Mouse (Mus musculus) hindbrain, embryonic 13.5 days (tissue): ENCODE results near the gene Cyp46a1. TPM values are rescaled to one million over a fixed set of nuclear protein-coding genes. Genes with fewer than 3 reads are reported as not detected.
A peak's percentile ranks its signal among the peaks of the same experiment; 100 is the strongest.

Experiments
- ATAC-seq: fragments of 200-750 bp; cut with Nextera tagmentation; 2 replicates; pipeline ENCODE4 v1.8.0; 2017; ENCODE audit warnings: moderate TSS enrichment; ENCODE audit not compliant: low FRiP score
- H3K27ac ChIP-seq: fragments of 300-500 bp; sonication (generic); 2 replicates; pipeline ENCODE4 v1.5.1; 2015; ENCODE audit warnings: inconsistent platforms, mild to moderate bottlenecking, moderate library complexity
- H3K27me3 ChIP-seq: fragments of 300-500 bp; sonication (generic); 2 replicates; pipeline ENCODE4 v1.6.1; 2015; ENCODE audit warnings: mild to moderate bottlenecking, inconsistent platforms
- H3K36me3 ChIP-seq: fragments of 300-500 bp; sonication (generic); 2 replicates; pipeline ENCODE4 v1.6.1; 2015; ENCODE audit warnings: mild to moderate bottlenecking, inconsistent platforms
- H3K4me1 ChIP-seq: fragments of 300-500 bp; sonication (generic); replicated peaks from 2 replicates; pipeline ENCODE4 v1.6.1; 2015; ENCODE audit warnings: inconsistent platforms
- H3K4me2 ChIP-seq: fragments of 300-500 bp; sonication (generic); 2 replicates; pipeline ENCODE4 v1.6.1; 2015; ENCODE audit warnings: inconsistent platforms, mild to moderate bottlenecking, moderate library complexity
- H3K4me3 ChIP-seq: fragments of 300-500 bp; sonication (generic); 2 replicates; pipeline ENCODE4 v1.5.1; 2015; ENCODE audit warnings: mild to moderate bottlenecking, inconsistent platforms
- H3K9ac ChIP-seq: fragments of 300-500 bp; sonication (generic); 2 replicates; pipeline ENCODE4 v1.6.1; 2015; ENCODE audit warnings: mild to moderate bottlenecking, inconsistent platforms
- H3K9me3 ChIP-seq: fragments of 300-500 bp; sonication (generic); 2 replicates; pipeline ENCODE4 v1.6.1; 2016; ENCODE audit warnings: inconsistent platforms
- WGBS: fragments of 180-500 bp; shearing (Covaris S2); methylation state at CpG from one replicate; pipeline ENCODE4 v1.1.7; 2015; 5-methylcytosine and 5-hydroxymethylcytosine counted together
- polyA plus RNA-seq: library from polyadenylated mRNA; unstranded; fragments of >200 nt; fragmentation: Nextera tagmentation; extraction: Ambion mirVana; gene quantifications from 2 replicates; pipeline ENCODE4 v1.2.1, GENCODE M21; 2015

The Cyp46a1 gene
- polyA plus RNA-seq, 1 experiment from 2014 or later, result 17.5 TPM

DNA sequence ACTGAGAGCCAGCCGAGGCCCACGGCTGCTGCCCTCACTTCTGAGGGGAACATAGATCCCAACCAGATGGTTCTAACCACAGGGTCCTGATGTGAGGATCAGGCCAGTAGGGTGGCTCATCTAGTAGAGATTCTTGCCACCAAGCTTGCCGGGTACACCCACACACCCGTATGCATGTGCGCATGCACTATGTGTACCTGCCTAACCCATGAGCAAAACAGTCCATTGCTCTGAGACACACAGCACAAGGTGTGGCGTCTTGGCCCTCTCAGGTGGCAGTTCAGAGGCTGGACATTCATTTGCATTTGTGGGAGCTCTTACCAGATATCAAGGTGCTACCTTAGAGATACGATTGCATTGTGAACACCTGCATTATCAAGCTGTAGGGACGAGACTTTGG, 14.0 kb downstream of the Cyp46a1 start:
- Histone ChIP-seq H3K27me3 (peaks cover 26% of the 10 kb centered on the region), H3K9ac (no peak overlapping the region), H3K4me1 (peaks cover 9% of the 10 kb centered on the region), H3K9me3 (no peaks in the 10 kb centered on the region), H3K4me2 (no peak overlapping the region), H3K4me3 (no peak overlapping the region), H3K27ac (no peak overlapping the region), H3K36me3 (no peaks in the 10 kb centered on the region)
- WGBS, result 84% methylated on average over 8 of the region's 8 CpGs
- ATAC-seq, result no peak

DNA sequence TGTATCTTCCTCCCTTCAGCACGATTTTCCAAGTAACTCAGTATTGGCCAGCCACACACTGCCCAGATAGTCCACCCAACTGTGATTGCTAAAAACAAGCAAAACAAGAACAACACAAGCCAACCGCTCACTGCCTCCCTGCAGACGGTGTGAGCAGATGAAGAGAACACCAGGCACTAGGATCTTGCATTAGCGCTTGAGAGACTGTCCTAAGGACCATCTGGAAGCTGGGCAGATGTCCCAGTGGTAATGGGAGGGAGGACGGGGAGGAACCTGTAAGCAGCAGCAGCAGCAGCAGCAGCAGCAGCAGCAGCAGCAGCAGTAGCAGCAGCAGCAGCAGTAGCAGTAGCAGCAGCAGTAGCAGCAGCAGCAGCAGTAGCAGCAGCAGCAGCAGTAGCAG, 14.8 kb downstream of the Cyp46a1 start:
- Histone ChIP-seq H3K4me2 (no peak overlapping the region), H3K9ac (no peak overlapping the region), H3K27me3 (peaks cover 35% of the 10 kb centered on the region), H3K9me3 (no peaks in the 10 kb centered on the region), H3K4me1 (peaks cover 9% of the 10 kb centered on the region), H3K27ac (no peak overlapping the region), H3K4me3 (no peak overlapping the region), H3K36me3 (no peaks in the 10 kb centered on the region)
- 69% methylated on average over 5 of the region's 5 CpGs for WGBS
- ATAC-seq, result no peak

DNA sequence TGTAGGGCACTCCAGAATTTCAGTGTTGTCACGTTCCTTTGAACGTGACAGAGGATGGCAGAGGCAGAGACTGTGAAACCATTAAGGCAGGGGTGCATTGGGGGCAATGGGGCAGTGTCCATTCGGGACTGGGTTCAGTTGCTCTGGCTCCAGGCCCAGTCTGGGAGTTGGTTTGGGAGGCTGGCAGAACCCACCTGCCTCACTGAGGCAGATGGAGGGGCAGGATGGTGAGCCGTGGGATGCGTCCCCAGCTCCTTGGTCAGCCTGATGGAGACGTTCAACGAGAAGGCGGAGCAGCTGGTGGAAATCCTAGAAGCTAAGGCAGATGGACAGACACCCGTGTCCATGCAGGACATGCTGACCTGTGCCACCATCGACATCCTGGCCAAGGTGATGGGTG, 16.8 kb downstream of the Cyp46a1 start:
- no peaks in the 10 kb centered on the region for H3K9me3 ChIP-seq
- H3K27ac ChIP-seq, result no peak overlapping the region
- no peak overlapping the region for H3K4me3 ChIP-seq
- H3K36me3 ChIP-seq, result no peaks in the 10 kb centered on the region
- no peak overlapping the region for H3K4me2 ChIP-seq
- no peak overlapping the region for H3K9ac ChIP-seq
- ATAC-seq, result no peak
- WGBS, result 87% methylated on average over 10 of the region's 10 CpGs
- H3K4me1 ChIP-seq, result peaks cover 9% of the 10 kb centered on the region
- H3K27me3 ChIP-seq, result peaks cover 40% of the 10 kb centered on the region

DNA sequence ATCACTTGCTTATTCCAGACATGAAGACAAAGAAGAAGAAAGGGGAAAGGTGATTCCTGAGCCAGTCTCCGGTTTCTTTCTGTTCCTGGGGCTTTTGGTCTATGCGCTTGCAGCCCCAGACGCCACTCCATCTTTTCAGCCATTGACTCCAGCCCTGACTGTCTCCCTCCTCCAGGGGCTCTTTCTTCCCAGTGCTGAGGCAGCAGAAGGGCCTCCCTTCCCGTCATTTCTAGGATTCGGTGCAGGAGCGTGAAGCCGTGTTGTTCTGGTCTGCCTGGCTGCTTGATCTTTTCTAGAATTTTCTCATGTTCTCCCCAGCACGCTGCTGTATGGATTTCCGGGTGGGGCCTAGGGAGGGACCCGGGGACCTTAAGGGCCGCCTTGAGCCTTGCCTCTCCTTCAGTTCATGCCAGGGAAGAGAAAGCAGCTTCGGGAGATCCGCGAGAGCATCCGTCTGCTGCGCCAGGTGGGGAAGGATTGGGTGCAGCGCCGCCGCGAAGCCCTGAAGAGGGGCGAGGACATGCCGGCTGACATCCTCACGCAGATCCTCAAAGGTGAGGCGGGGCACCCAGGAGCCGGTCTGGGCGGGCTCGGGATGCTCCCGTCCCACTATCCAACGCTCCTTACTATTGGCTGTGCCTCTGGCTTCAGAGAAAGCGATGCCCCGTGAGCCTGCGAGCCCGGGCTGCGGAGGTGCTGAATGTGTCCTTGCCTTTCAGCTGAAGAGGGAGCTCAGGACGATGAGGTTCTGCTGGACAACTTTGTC, 18.4 kb downstream of the Cyp46a1 start:
- no peak for ATAC-seq
- no peaks in the 10 kb centered on the region for H3K9me3 ChIP-seq
- peaks cover 40% of the 10 kb centered on the region for H3K27me3 ChIP-seq
- 10% methylated on average over 35 of the region's 35 CpGs for WGBS
- peak overlapping the region; percentile 51 for H3K4me2 ChIP-seq
- peak overlapping the region; percentile 18; the same call in 1 of the 2 replicates for H3K27ac ChIP-seq
- peak overlapping the region; percentile 24 for H3K4me3 ChIP-seq
- no peaks in the 10 kb centered on the region for H3K36me3 ChIP-seq
- peaks cover 9% of the 10 kb centered on the region for H3K4me1 ChIP-seq
- H3K9ac ChIP-seq, result peak overlapping the region; percentile 67

DNA sequence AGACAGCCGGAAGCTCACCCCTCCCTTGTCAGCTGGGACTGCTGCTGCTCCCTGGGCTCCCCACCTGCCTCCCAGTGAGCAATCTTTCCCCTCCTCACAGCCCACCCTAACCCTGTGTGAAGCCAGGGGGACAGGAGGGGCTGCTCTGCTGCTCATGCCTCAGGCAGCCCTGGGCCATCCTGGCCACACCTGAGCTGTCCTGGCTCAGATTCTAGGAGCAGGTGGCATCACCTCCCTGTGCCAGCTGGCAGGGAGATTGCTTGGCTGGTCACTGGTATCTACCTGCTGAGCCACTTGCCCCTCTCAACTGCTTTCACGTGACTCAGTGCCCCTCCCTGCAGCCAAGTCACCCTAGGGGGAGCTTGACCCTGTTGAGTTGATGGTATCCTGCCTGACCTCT, 20.1 kb downstream of the Cyp46a1 start:
- peaks cover 9% of the 10 kb centered on the region for H3K4me1 ChIP-seq
- whole genome bisulfite sequencing, result 79% methylated on average over 2 of the region's 2 CpGs
- ATAC-seq, result no peak
- H3K9ac ChIP-seq, result no peak overlapping the region
- no peaks in the 10 kb centered on the region for H3K9me3 ChIP-seq
- no peak overlapping the region for H3K4me2 ChIP-seq
- H3K27ac ChIP-seq, result no peak overlapping the region
- no peaks in the 10 kb centered on the region for H3K36me3 ChIP-seq
- peaks cover 40% of the 10 kb centered on the region for H3K27me3 ChIP-seq
- H3K4me3 ChIP-seq, result no peak overlapping the region

DNA sequence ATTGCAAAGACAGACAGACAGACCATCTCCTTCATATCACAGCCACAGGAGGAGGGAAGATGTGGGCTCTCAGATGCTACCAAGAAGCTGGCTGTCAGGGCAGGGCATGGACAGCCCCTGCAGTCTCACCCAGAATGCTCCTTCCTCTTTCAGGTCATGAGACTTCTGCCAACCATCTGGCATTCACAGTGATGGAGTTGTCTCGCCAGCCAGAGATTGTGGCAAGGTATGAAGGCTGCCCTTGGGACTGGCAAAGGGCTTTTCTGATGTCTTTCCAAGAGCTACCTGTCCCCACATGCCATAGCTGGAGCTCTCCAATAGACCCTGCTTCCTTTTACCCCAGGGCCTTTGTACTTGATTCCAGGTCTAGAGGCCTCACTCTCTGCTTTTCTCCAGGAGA, 21.1 kb downstream of the Cyp46a1 start:
- Histone ChIP-seq H3K4me3 (no peak overlapping the region), H3K27me3 (peaks cover 37% of the 10 kb centered on the region), H3K4me2 (no peak overlapping the region), H3K27ac (no peak overlapping the region), H3K9me3 (no peaks in the 10 kb centered on the region), H3K36me3 (no peaks in the 10 kb centered on the region), H3K9ac (no peak overlapping the region), H3K4me1 (peaks cover 9% of the 10 kb centered on the region)
- no peak for ATAC-seq
- WGBS, result 95% methylated on average over 1 of the region's 1 CpGs

DNA sequence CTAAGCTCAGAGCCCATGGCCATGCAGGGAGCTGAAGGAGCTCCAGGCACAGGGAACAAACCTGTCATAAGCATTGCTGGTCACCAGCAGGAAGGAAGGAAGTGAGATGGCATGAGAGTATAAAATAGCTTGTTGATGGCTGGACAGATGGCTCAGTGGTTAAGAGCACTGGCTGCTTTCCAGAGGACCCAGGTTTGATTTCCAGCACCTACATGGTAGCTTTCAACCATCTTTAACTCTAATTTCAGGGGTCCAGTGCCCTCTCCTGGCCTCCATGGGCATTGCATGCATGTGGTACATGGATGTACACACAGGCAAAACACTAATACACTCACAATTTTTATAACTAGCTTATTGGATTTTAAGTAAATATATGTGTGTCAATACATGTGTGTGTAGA, 21.8 kb downstream of the Cyp46a1 start:
- H3K27ac ChIP-seq, result no peak overlapping the region
- no peak for ATAC-seq

DNA sequence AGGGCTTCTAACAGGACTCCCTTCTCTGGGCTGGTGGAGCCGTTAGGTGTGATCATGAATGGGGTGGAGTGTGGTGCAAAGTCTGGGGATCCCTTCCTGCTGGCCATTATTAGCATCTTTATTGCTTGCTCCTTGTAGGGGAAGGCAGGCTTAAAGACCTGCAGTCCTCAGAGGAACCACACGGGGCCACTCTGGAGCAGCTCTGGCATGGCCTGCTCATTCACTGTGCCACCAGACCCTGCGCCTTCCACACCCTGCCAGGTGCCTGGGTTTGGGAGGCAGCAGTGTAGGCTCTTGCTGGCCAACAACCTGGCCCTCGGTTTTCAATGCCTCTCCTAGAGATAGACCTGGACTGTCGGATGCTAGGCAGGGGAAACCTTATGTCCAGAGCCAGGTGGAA, 29.6 kb downstream of the Cyp46a1 start:
- H3K9ac ChIP-seq, result no peak overlapping the region
- peak; percentile 76 for ATAC-seq

More for the DNA sequence above, 21.8 kb downstream of the Cyp46a1 start:
- H3K36me3 ChIP-seq, result no peaks in the 10 kb centered on the region
- no peak overlapping the region for H3K9ac ChIP-seq
- no peak overlapping the region for H3K4me3 ChIP-seq
- no peaks in the 10 kb centered on the region for H3K9me3 ChIP-seq
- H3K4me1 ChIP-seq, result peaks cover 9% of the 10 kb centered on the region
- no peak overlapping the region for H3K4me2 ChIP-seq
- H3K27me3 ChIP-seq, result peaks cover 34% of the 10 kb centered on the region

DNA sequence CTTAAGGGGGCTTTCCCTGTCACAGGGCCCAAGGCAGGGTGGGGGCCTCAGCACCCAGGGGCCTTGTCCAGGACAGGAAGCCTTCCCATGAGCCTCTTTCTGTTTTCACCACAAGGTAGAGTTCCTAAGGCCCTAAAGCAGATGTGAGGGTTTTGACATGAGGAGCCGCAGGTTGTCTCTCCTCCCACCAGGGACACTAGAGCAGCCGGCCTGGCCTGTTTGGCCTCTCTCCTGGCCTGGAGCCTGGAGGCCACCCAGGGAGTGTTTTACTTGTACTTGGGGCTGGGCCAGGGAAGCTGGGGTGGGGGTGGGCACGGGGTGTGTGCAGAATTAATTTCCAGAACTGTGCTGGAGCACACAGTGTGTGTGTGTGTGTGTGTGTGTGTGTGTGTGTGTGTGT, 31.2 kb downstream of the Cyp46a1 start:
- 0 out of 2 replicates have a peak, but pooled peaks have one; percentile 31 for ATAC-seq
- 28% methylated on average over 3 of the region's 3 CpGs for WGBS
- Histone ChIP-seq H3K4me2 (no peak overlapping the region), H3K4me1 (peaks cover 12% of the 10 kb centered on the region; the same call in 1 of the 2 replicates), H3K27me3 (peaks cover 2% of the 10 kb centered on the region; the same call in 1 of the 2 replicates), H3K36me3 (no peaks in the 10 kb centered on the region), H3K9me3 (no peaks in the 10 kb centered on the region), H3K9ac (no peak overlapping the region), H3K27ac (no peak overlapping the region), H3K4me3 (no peak overlapping the region)

More for the DNA sequence above, 29.6 kb downstream of the Cyp46a1 start:
- H3K36me3 ChIP-seq, result no peaks in the 10 kb centered on the region
- no peak overlapping the region for H3K27ac ChIP-seq
- peaks cover 10% of the 10 kb centered on the region; the same call in 1 of the 2 replicates for H3K4me1 ChIP-seq
- no peaks in the 10 kb centered on the region for H3K9me3 ChIP-seq
- no peak overlapping the region for H3K4me2 ChIP-seq
- 0 out of 2 replicates have a peak, but pooled peaks cover 2% of the 10 kb centered on the region for H3K27me3 ChIP-seq
- 5% methylated on average over 5 of the region's 5 CpGs for WGBS
- no peak overlapping the region for H3K4me3 ChIP-seq

DNA sequence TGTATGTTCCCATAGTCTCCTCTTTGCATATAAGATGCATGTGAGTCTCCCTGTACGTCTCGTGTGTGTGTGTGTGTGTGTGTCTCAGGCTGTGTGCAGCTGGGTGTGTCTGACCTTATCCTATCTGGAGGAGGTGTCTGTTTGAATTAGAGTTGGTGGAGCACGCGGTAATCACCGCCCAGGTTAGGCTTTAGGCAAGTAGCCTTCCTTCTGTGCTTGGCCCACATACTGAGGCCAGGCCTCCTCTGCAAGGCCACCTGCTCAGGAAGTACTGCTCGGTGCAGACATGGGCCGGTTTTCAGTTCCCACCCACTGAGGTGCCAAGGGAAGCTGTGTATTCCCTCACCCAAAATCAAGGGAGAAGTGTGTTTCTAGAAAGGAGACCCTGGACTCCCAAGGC, 31.7 kb downstream of the Cyp46a1 start:
- H3K9me3 ChIP-seq, result no peaks in the 10 kb centered on the region
- no peak overlapping the region for H3K27ac ChIP-seq
- H3K27me3 ChIP-seq, result peaks cover 2% of the 10 kb centered on the region; the same call in 1 of the 2 replicates
- 76% methylated on average over 7 of the region's 7 CpGs for WGBS
- H3K4me1 ChIP-seq, result peaks cover 16% of the 10 kb centered on the region
- H3K9ac ChIP-seq, result no peak overlapping the region
- ATAC-seq, result no peak
- H3K4me3 ChIP-seq, result no peak overlapping the region
- H3K36me3 ChIP-seq, result no peaks in the 10 kb centered on the region
- H3K4me2 ChIP-seq, result no peak overlapping the region

DNA sequence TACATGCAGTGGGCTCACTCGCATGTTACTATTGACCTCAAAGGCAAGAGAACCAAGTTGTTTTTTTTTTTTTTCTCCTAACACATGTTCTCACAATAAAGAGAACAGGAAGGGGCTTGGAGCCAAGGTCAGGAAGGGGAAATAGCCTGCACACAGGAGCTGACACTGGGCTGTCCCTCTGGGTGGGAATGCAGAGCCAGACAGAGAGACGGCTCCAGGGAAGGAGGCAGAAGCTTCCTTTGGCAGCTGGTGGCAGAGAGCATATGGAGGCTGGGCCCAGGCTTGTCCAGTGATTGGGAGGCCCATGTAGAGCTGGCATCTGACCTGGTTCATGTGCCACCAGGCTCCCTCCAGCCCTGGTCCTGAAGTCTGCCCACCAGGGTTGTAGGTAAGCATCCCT, 33.7 kb downstream of the Cyp46a1 start:
- 80% methylated on average over 2 of the region's 2 CpGs for WGBS

DNA sequence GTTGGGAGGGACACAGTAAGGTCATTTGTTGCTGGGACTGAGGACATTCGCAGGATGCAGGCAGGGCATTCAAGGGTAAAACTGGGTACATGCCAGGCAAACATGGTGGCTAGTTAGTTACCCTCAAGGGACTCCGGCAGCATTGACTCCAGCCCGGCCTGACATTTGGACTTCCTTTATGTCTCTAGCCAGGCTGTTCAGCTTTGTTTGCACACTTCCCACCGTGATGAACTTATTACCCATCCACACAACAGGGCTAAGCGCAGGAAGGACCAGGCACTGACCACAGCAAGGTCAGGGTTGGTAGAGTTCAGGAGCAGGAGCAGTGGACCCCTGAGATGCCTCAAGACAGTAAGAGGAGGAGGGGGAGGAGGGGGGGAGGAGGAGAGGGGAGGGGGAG, 34.7 kb downstream of the Cyp46a1 start:
- Histone ChIP-seq H3K27ac (no peak overlapping the region), H3K9ac (no peak overlapping the region), H3K4me2 (no peak overlapping the region), H3K4me1 (peaks cover 21% of the 10 kb centered on the region), H3K36me3 (no peaks in the 10 kb centered on the region), H3K9me3 (no peaks in the 10 kb centered on the region), H3K27me3 (peaks cover 2% of the 10 kb centered on the region; the same call in 1 of the 2 replicates), H3K4me3 (no peak overlapping the region)
- WGBS, result 47% methylated on average over 5 of the region's 5 CpGs
- ATAC-seq, result no peak

More for the DNA sequence above, 33.7 kb downstream of the Cyp46a1 start:
- Histone ChIP-seq H3K4me1 (peaks cover 25% of the 10 kb centered on the region), H3K4me3 (no peak overlapping the region), H3K27ac (no peak overlapping the region), H3K4me2 (no peak overlapping the region), H3K9ac (no peak overlapping the region), H3K9me3 (no peaks in the 10 kb centered on the region), H3K36me3 (no peaks in the 10 kb centered on the region), H3K27me3 (peaks cover 2% of the 10 kb centered on the region; the same call in 1 of the 2 replicates)
- no peak for ATAC-seq
